Mouse (Mus musculus) midbrain, embryonic 15.5 days (tissue): ENCODE data around the gene Itpkb. TPM values are rescaled to one million over a fixed set of nuclear protein-coding genes. Genes with fewer than 3 reads are reported as not detected.

ENCODE experiments used
- ATAC-seq: fragments of 200-750 bp; cut with Nextera tagmentation; replicated peaks from 2 replicates; pipeline ENCODE4 v1.8.0; 2017; ENCODE audit warnings: moderate TSS enrichment
- H3K27ac ChIP-seq: fragments of 300-500 bp; sonication (generic); 2 replicates; pipeline ENCODE4 v1.5.1; 2015; ENCODE audit warnings: mild to moderate bottlenecking, inconsistent platforms
- H3K27me3 ChIP-seq: fragments of 300-500 bp; sonication (generic); replicated peaks from 2 replicates; pipeline ENCODE4 v1.6.1; 2015; ENCODE audit warnings: inconsistent platforms
- H3K36me3 ChIP-seq: fragments of 300-500 bp; sonication (generic); replicated peaks from 2 replicates; pipeline ENCODE4 v1.6.1; 2015; ENCODE audit warnings: inconsistent platforms
- H3K4me1 ChIP-seq: fragments of 300-500 bp; sonication (generic); 2 replicates; pipeline ENCODE4 v1.6.1; 2015; ENCODE audit warnings: inconsistent platforms
- H3K4me2 ChIP-seq: fragments of 300-500 bp; sonication (generic); 2 replicates; pipeline ENCODE4 v1.6.1; 2015; ENCODE audit warnings: inconsistent platforms, mild to moderate bottlenecking, moderate library complexity
- H3K4me3 ChIP-seq: fragments of 300-500 bp; sonication (generic); 2 replicates; pipeline ENCODE4 v1.5.1; 2015; ENCODE audit warnings: mild to moderate bottlenecking, inconsistent platforms
- H3K9ac ChIP-seq: fragments of 300-500 bp; sonication (generic); 2 replicates; pipeline ENCODE4 v1.6.1; 2015; ENCODE audit warnings: mild to moderate bottlenecking, inconsistent platforms
- H3K9me3 ChIP-seq: fragments of 300-500 bp; sonication (generic); 2 replicates; pipeline ENCODE4 v1.6.1; 2016; ENCODE audit warnings: inconsistent platforms
- WGBS: fragments of 180-500 bp; shearing (Covaris S2); methylation state at CpG from one replicate; pipeline ENCODE4 v1.1.7; 2015; ENCODE audit warnings: mixed read lengths; 5-methylcytosine and 5-hydroxymethylcytosine counted together
- polyA plus RNA-seq: library from polyadenylated mRNA; unstranded; fragments of >200 nt; fragmentation: Nextera tagmentation; extraction: Ambion mirVana; gene quantifications from 2 replicates; pipeline ENCODE4 v1.2.1, GENCODE M21; 2015

Itpkb gene
- polyA plus RNA-seq, 1 experiment from 2014 or later: 3.0 TPM

- 86% methylated on average over 6 of the region's 6 CpGs for WGBS
- Histone ChIP-seq H3K4me2 (no peak overlapping the region), H3K4me1 (peaks cover 38% of the 10 kb centered on the region), H3K36me3 (no peaks in the 10 kb centered on the region), H3K9me3 (no peaks in the 10 kb centered on the region), H3K27me3 (peaks cover 14% of the 10 kb centered on the region), H3K9ac (no peak overlapping the region), H3K27ac (no peak overlapping the region), H3K4me3 (no peak overlapping the region)
- no peak for ATAC-seq
Observed at GRCm38 (mm10) chr1:180334541-180334940, 4.3 kb downstream of the Itpkb start.

GRCm38 (mm10) chr1:180335513-180336375 lies 5.5 kb downstream of the Itpkb start:
- Histone ChIP-seq H3K9me3 (no peaks in the 10 kb centered on the region), H3K27ac (no peak overlapping the region), H3K4me3 (no peak overlapping the region), H3K4me1 (peaks cover 30% of the 10 kb centered on the region), H3K4me2 (no peak overlapping the region), H3K36me3 (no peaks in the 10 kb centered on the region), H3K27me3 (peaks cover 14% of the 10 kb centered on the region), H3K9ac (no peak overlapping the region)
- no peak for ATAC-seq
- WGBS: 79% methylated on average over 12 of the region's 12 CpGs

GRCm38 (mm10) chr1:180338358-180338757 lies 8.1 kb downstream of the Itpkb start:
- no peaks in the 10 kb centered on the region for H3K36me3 ChIP-seq
- peaks cover 6% of the 10 kb centered on the region; the same call in 1 of the 2 replicates for H3K4me1 ChIP-seq
- no peak overlapping the region for H3K4me2 ChIP-seq
- H3K9me3 ChIP-seq: no peaks in the 10 kb centered on the region
- ATAC-seq: no peak
- no peak overlapping the region for H3K9ac ChIP-seq
- H3K4me3 ChIP-seq: no peak overlapping the region
- WGBS: 88% methylated on average over 8 of the region's 8 CpGs
- peaks cover 9% of the 10 kb centered on the region for H3K27me3 ChIP-seq
- no peak overlapping the region for H3K27ac ChIP-seq

- no peak overlapping the region for H3K9ac ChIP-seq
- H3K4me2 ChIP-seq: no peak overlapping the region
- no peak for ATAC-seq
- peaks cover 7% of the 10 kb centered on the region; the same call in 1 of the 2 replicates for H3K4me1 ChIP-seq
- no peaks in the 10 kb centered on the region for H3K36me3 ChIP-seq
- H3K4me3 ChIP-seq: no peak overlapping the region
- H3K9me3 ChIP-seq: no peaks in the 10 kb centered on the region
- H3K27ac ChIP-seq: no peak overlapping the region
- peaks cover 1% of the 10 kb centered on the region; the same call in 1 of the 2 replicates for H3K27me3 ChIP-seq
- 96% methylated on average over 5 of the region's 5 CpGs for WGBS
Observed at GRCm38 (mm10) chr1:180339143-180339542, 8.9 kb downstream of the Itpkb start.

- peaks cover 7% of the 10 kb centered on the region; the same call in 1 of the 2 replicates for H3K4me1 ChIP-seq
- 72% methylated on average over 7 of the region's 7 CpGs for WGBS
- no peaks in the 10 kb centered on the region for H3K27me3 ChIP-seq
- H3K27ac ChIP-seq: no peak overlapping the region
- H3K9ac ChIP-seq: no peak overlapping the region
- ATAC-seq: no peak
- no peaks in the 10 kb centered on the region for H3K36me3 ChIP-seq
- no peaks in the 10 kb centered on the region for H3K9me3 ChIP-seq
- no peak overlapping the region for H3K4me3 ChIP-seq
- H3K4me2 ChIP-seq: no peak overlapping the region
Observed at GRCm38 (mm10) chr1:180342944-180343343, 12.7 kb downstream of the Itpkb start.

- Histone ChIP-seq H3K9me3 (no peaks in the 10 kb centered on the region), H3K27ac (no peak overlapping the region), H3K4me1 (peaks cover 7% of the 10 kb centered on the region; the same call in 1 of the 2 replicates), H3K27me3 (no peaks in the 10 kb centered on the region), H3K4me3 (no peak overlapping the region), H3K4me2 (no peak overlapping the region), H3K36me3 (no peaks in the 10 kb centered on the region), H3K9ac (no peak overlapping the region)
- ATAC-seq: 0 out of 2 replicates have a peak, but pooled peaks have one; percentile 27
- 37% methylated on average over 8 of the region's 8 CpGs for WGBS
Observed at GRCm38 (mm10) chr1:180343434-180344210, 13.3 kb downstream of the Itpkb start.

GRCm38 (mm10) chr1:180345098-180345497 lies 14.8 kb downstream of the Itpkb start:
- 93% methylated on average over 5 of the region's 5 CpGs for WGBS

GRCm38 (mm10) chr1:180347059-180347458 lies 16.8 kb downstream of the Itpkb start:
- Histone ChIP-seq H3K4me2 (no peak overlapping the region), H3K9ac (no peak overlapping the region), H3K27me3 (no peaks in the 10 kb centered on the region), H3K36me3 (no peaks in the 10 kb centered on the region), H3K9me3 (no peaks in the 10 kb centered on the region), H3K27ac (no peak overlapping the region), H3K4me3 (no peak overlapping the region), H3K4me1 (peaks cover 7% of the 10 kb centered on the region; the same call in 1 of the 2 replicates)
- 81% methylated on average over 4 of the region's 4 CpGs for WGBS
- ATAC-seq: no peak

More at GRCm38 (mm10) chr1:180345098-180345497, 14.8 kb downstream of the Itpkb start:
- H3K9ac ChIP-seq: no peak overlapping the region
- H3K27me3 ChIP-seq: no peaks in the 10 kb centered on the region
- no peak overlapping the region for H3K4me2 ChIP-seq
- no peaks in the 10 kb centered on the region for H3K36me3 ChIP-seq
- ATAC-seq: no peak
- H3K4me1 ChIP-seq: peaks cover 7% of the 10 kb centered on the region; the same call in 1 of the 2 replicates
- no peak overlapping the region for H3K27ac ChIP-seq
- no peaks in the 10 kb centered on the region for H3K9me3 ChIP-seq
- H3K4me3 ChIP-seq: no peak overlapping the region

GRCm38 (mm10) chr1:180347907-180348306 lies 17.6 kb downstream of the Itpkb start:
- WGBS: 80% methylated on average over 6 of the region's 6 CpGs
- H3K9ac ChIP-seq: no peak overlapping the region
- no peaks in the 10 kb centered on the region for H3K36me3 ChIP-seq
- H3K4me3 ChIP-seq: no peak overlapping the region
- H3K9me3 ChIP-seq: no peaks in the 10 kb centered on the region
- ATAC-seq: no peak
- H3K4me1 ChIP-seq: peaks cover 7% of the 10 kb centered on the region; the same call in 1 of the 2 replicates
- H3K27me3 ChIP-seq: no peaks in the 10 kb centered on the region
- no peak overlapping the region for H3K27ac ChIP-seq
- H3K4me2 ChIP-seq: no peak overlapping the region

GRCm38 (mm10) chr1:180349090-180349489 lies 18.8 kb downstream of the Itpkb start:
- H3K4me2 ChIP-seq: no peak overlapping the region
- H3K36me3 ChIP-seq: no peaks in the 10 kb centered on the region
- no peaks in the 10 kb centered on the region for H3K27me3 ChIP-seq
- no peak overlapping the region for H3K4me3 ChIP-seq
- no peak for ATAC-seq
- no peaks in the 10 kb centered on the region for H3K9me3 ChIP-seq
- no peak overlapping the region for H3K9ac ChIP-seq
- peaks cover under 1% of the 10 kb centered on the region; the same call in 1 of the 2 replicates for H3K4me1 ChIP-seq
- no peak overlapping the region for H3K27ac ChIP-seq

- no peak overlapping the region for H3K4me2 ChIP-seq
- H3K9ac ChIP-seq: no peak overlapping the region
- H3K4me1 ChIP-seq: no peaks in the 10 kb centered on the region
- no peak for ATAC-seq
- no peaks in the 10 kb centered on the region for H3K27me3 ChIP-seq
- H3K9me3 ChIP-seq: no peaks in the 10 kb centered on the region
- WGBS: 67% methylated on average over 3 of the region's 3 CpGs
- no peak overlapping the region for H3K4me3 ChIP-seq
- H3K36me3 ChIP-seq: no peaks in the 10 kb centered on the region
- H3K27ac ChIP-seq: no peak overlapping the region
Observed at GRCm38 (mm10) chr1:180352258-180352657, 22.0 kb downstream of the Itpkb start.

GRCm38 (mm10) chr1:180354129-180354528 lies 23.8 kb downstream of the Itpkb start:
- H3K4me1 ChIP-seq: no peaks in the 10 kb centered on the region
- H3K9ac ChIP-seq: no peak overlapping the region
- no peak overlapping the region for H3K4me3 ChIP-seq
- H3K9me3 ChIP-seq: no peaks in the 10 kb centered on the region
- 72% methylated on average over 4 of the region's 4 CpGs for WGBS
- no peaks in the 10 kb centered on the region for H3K27me3 ChIP-seq
- H3K27ac ChIP-seq: no peak overlapping the region
- no peak overlapping the region for H3K4me2 ChIP-seq
- no peak for ATAC-seq
- no peaks in the 10 kb centered on the region for H3K36me3 ChIP-seq
